Mouse (Mus musculus): ENCODE measurements around the gene Cd3e.
"Not testable (repeated sequence)": the region's sequence is repeated elsewhere in the genome, so short reads cannot be mapped to it uniquely, and the experiment has no call there.

Gene Cd3e

GRCm38 (mm10) chr9:44979806-44980205 is 29.6 kb downstream of the Cd3e start:
- DNase-seq (ENCODE audit: low read depth, low spot score) = no peak

GRCm38 (mm10) chr9:44977813-44978212 is 31.6 kb downstream of the Cd3e start:
- no peak for DNase-seq (ENCODE audit: low read depth, low spot score)

- DNase-seq (ENCODE audit: low read depth, low spot score) = no peak
These were observed 40.0 kb downstream of the Cd3e start for GRCm38 (mm10) chr9:44969450-44969849.

- not testable (repeated sequence) for DNase-seq (ENCODE audit: low read depth, low spot score)
These were observed 41.7 kb downstream of the Cd3e start for GRCm38 (mm10) chr9:44967763-44968162.

- peak; percentile 74 for DNase-seq (ENCODE audit: low read depth, low spot score)
These were observed 42.6 kb downstream of the Cd3e start for GRCm38 (mm10) chr9:44966815-44967242.

- no peak for DNase-seq (ENCODE audit: low read depth, low spot score)
These were observed 43.5 kb downstream of the Cd3e start for GRCm38 (mm10) chr9:44965833-44966466.

- peak; percentile 99 for DNase-seq (ENCODE audit: low read depth, low spot score)
These were observed 44.1 kb downstream of the Cd3e start, which contains the start of gene Ube4a for GRCm38 (mm10) chr9:44965126-44965832. TSS of gene Ube4a (minus strand) at chr9:44965600.

GRCm38 (mm10) chr9:44954432-44954831 is 55.0 kb downstream of the Cd3e start:
- no peak for DNase-seq (ENCODE audit: low read depth, low spot score)
